ENCODE assay signal across 7 mouse cellular contexts in the genomic region with DNA sequence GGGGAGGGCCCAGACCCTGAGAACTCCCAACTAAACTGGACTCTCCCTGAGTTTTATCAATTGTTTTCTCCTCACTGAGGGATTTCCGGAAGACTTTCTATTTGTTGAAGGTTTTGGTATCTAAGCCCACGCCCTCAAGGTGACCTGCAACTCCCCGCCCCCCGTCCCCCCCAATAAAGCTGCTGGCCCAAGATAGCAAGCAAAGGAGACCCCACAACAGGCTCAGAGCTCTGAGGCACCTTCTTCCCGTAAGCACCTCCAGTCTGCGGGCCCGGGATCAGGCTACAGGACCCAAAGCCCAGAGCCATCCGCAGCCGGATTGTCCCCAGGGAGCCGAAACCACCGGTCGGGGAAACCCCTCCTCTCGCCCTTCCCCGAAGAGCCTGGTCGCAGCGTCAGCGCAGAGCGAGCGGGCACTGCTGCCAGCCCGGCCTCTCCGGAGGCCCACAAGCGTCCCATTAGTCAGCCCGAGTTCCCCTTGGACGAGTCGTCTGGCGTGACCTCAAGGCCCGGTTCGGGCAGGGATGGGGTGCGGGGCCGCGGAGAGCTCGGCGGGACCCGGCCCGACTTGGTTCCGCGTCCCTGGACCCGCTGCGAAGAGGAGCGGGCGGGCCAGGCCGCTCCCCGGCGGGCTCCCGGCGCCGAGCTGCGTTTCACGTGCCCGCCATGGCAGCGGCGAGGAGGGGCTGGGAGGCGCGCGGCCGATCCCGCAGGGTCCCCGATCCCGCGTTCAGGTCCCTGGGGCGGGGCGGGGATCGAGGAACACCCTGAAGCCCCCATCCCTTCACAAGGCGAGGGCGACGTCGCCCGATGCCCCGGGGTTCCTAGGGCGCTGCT.
A peak's percentile ranks its signal among the peaks of the same experiment; 100 is the strongest.
DNase-seq lines count a peak whose midpoint lies in the region; ATAC-seq and TF ChIP-seq lines count a peak whose summit lies in the region.

No protein-coding gene starts in this region.

- peak overlapping the region; percentile 90 for H3K27ac ChIP-seq in lung, postnatal 0 days (ENCODE audit: low read length)

- peaks cover 3% of the 10 kb centered on the region for H3K79me3 ChIP-seq in C2C12 (ENCODE audit: low read depth)

- no peaks in the 10 kb centered on the region for H3K27me3 ChIP-seq in C2C12 (ENCODE audit: control insufficient read depth, insufficient read depth, insufficient read length)
- 0 out of 2 replicates have a peak, but pooled peaks cover 8% of the 10 kb centered on the region for H3K27me3 ChIP-seq in lung, postnatal 0 days (replicated peaks; ENCODE audit: insufficient read depth, low read length)

- H3K36me3 ChIP-seq in C2C12 (ENCODE audit: control insufficient read depth, insufficient read depth), result no peaks in the 10 kb centered on the region
- H3K36me3 ChIP-seq in lung, postnatal 0 days (ENCODE audit: insufficient read depth, low read length), result no peaks in the 10 kb centered on the region

- H3K4me3 ChIP-seq in C2C12 (ENCODE audit: insufficient read depth, poor library complexity, severe bottlenecking), result peak overlapping the region; percentile 25
- peak overlapping the region; percentile 44 for H3K4me3 ChIP-seq in lung, postnatal 0 days (ENCODE audit: low read depth, low read length)

- peak overlapping the region; percentile 84 for H3ac ChIP-seq in C2C12 (ENCODE audit: control insufficient read depth, insufficient read length, low read depth)

- H3K4me2 ChIP-seq in lung, postnatal 0 days (replicated peaks; ENCODE audit: low read depth, low read length), result peak overlapping the region; percentile 83

- no peak for ATAC-seq in lung, postnatal 0 days

- peak; percentile 81 for DNase-seq in 416B (ENCODE audit: low read depth)
- DNase-seq in c-Kit-positive CD71-positive TER-119-positive erythroid progenitor cells, embryonic 14.5 days (ENCODE audit: low spot score), result peak; percentile 33
- DNase-seq in gastrocnemius, postnatal 25 days, result peak; percentile 39
- DNase-seq in kidney, adult 9 months, result peak; percentile 42
- DNase-seq in lung, postnatal 0 days (ENCODE audit: low spot score), result peak; percentile 39
- DNase-seq in spleen, postnatal 36 days (ENCODE audit: low spot score in 2 of 2), result peak; percentile 61 to 65

- H3K4me1 ChIP-seq in lung, postnatal 0 days (ENCODE audit: insufficient read depth, low read depth, low read length), result no peaks in the 10 kb centered on the region; the same call in 1 of the 2 replicates

- 10% methylated on average over 10 of the region's 70 CpGs for WGBS in lung, postnatal 0 days

- TF ChIP-seq CTCF in C2C12 (IDR thresholded peaks at IDR 0.05; ENCODE audit: control insufficient read depth, insufficient read depth, insufficient read length), result no peak
- no peak for TF ChIP-seq CTCF in lung, postnatal 0 days (IDR thresholded peaks at IDR 0.05)

- no peaks in the 10 kb centered on the region for H3K9me3 ChIP-seq in lung, postnatal 0 days (ENCODE audit: low read length)

- TF ChIP-seq EP300 in lung, postnatal 0 days (IDR thresholded peaks at IDR 0.05), result no peak

- peak overlapping the region; percentile 46; the same call in 1 of the 2 replicates for H3K9ac ChIP-seq in lung, postnatal 0 days (replicated peaks; ENCODE audit: low read depth)

- no peaks in the 10 kb centered on the region for H3K79me2 ChIP-seq in C2C12 (ENCODE audit: control insufficient read depth, insufficient read depth)

TF ChIP-seq in C2C12, 6 proteins besides CTCF, POLR2A, EP300 and RAD21:
- no peak for TF ChIP-seq MAX (IDR thresholded peaks at IDR 0.05)
- TF ChIP-seq MYOD1 (IDR thresholded peaks at IDR 0.05; ENCODE audit: control insufficient read depth, insufficient read length, low read depth), result no peak
- no peak for TF ChIP-seq USF1 (IDR thresholded peaks at IDR 0.05; ENCODE audit: low read depth)
- no peak for TF ChIP-seq CEBPB (IDR thresholded peaks at IDR 0.05; ENCODE audit: low read depth)
TF ChIP-seq in C2C12: peak in this region for 0.
